Mouse (Mus musculus): ENCODE results near the gene Kif21a.

- TF ChIP-seq POLR2A (IDR thresholded peaks at IDR 0.05; ENCODE audit: borderline replicate concordance, extremely low read depth, low read depth, low read length): no peak
- TF ChIP-seq CTCF (IDR thresholded peaks at IDR 0.05; ENCODE audit: insufficient read depth, low read length): no peak
Measured at GRCm38 (mm10) chr15:90962548-90962947, 87.2 kb downstream of the Kif21a start.
